Mouse (Mus musculus) MEL (cell line): ENCODE results near the gene Morf4l2. TPM values are rescaled to one million over a fixed set of nuclear protein-coding genes. Genes with fewer than 3 reads are reported as not detected.

Experiments
- DNase-seq: peaks from one replicate; pipeline ENCODE4 v3.0.0; 2011; ENCODE audit warnings: low read depth, low spot score
- H3K27ac ChIP-seq: 2 replicates; pipeline ENCODE4 v1.5.1; 2012; ENCODE audit warnings: low read depth, mild to moderate bottlenecking, control low read depth, low read length, moderate library complexity; ENCODE audit not compliant: control insufficient read depth
- H3K27me3 ChIP-seq, 2 experiments: fragments of 150-350 bp in 1 of 2; sonication (generic) in 1 of 2; 2 replicates each; pipeline ENCODE4 v1.6.1; 2012; ENCODE audit warnings: low read length in 2 of 2, mild to moderate bottlenecking in 2 of 2, improper control_type of control experiment in 1 of 2, moderate library complexity in 1 of 2; ENCODE audit not compliant: insufficient read depth in 2 of 2, control insufficient read depth in 1 of 2
- H3K36me3 ChIP-seq, 2 experiments: 2 replicates each; pipeline ENCODE4 v1.6.1; 2012 to 2014; ENCODE audit warnings: low read length in 2 of 2, improper control_type of control experiment in 1 of 2, inconsistent platforms in 1 of 2, mild to moderate bottlenecking in 1 of 2; ENCODE audit not compliant: insufficient read depth in 2 of 2, control insufficient read depth in 1 of 2
- H3K4me1 ChIP-seq, 2 experiments: fragments of 150-350 bp in 1 of 2; sonication (generic) in 1 of 2; 2 replicates each; pipeline ENCODE4 v1.6.1; 2012; ENCODE audit warnings: low read length in 2 of 2, improper control_type of control experiment in 1 of 2, mild to moderate bottlenecking in 1 of 2; ENCODE audit not compliant: insufficient read depth in 2 of 2, control insufficient read depth in 1 of 2
- H3K4me3 ChIP-seq, 2 experiments: fragments of 150-350 bp in 1 of 2; sonication (generic) in 1 of 2; 2 replicates each; pipeline ENCODE4 v1.5.1; 2012; ENCODE audit warnings: low read depth in 2 of 2, low read length in 2 of 2, mild to moderate bottlenecking in 2 of 2, moderate library complexity in 2 of 2, control low read depth in 1 of 2, improper control_type of control experiment in 1 of 2; ENCODE audit not compliant: control insufficient read depth in 1 of 2, insufficient read depth in 1 of 2
- H3K79me2 ChIP-seq: 2 replicates; pipeline ENCODE4 v1.6.1; 2012; ENCODE audit warnings: mild to moderate bottlenecking, low read length, moderate library complexity; ENCODE audit not compliant: control insufficient read depth, poor library complexity, insufficient read depth
- H3K9ac ChIP-seq: 2 replicates; pipeline ENCODE4 v1.6.1; 2012; ENCODE audit warnings: low read depth, mild to moderate bottlenecking, control low read depth, low read length, moderate library complexity; ENCODE audit not compliant: control insufficient read depth, poor library complexity, severe bottlenecking
- H3K9me3 ChIP-seq: fragments of 150-350 bp; sonication (generic); replicated peaks from 2 replicates; pipeline ENCODE4 v1.6.1; 2012; ENCODE audit warnings: mild to moderate bottlenecking, low read length, improper control_type of control experiment, moderate library complexity; ENCODE audit not compliant: insufficient read depth
- BHLHE40 ChIP-seq: IDR thresholded peaks from 2 replicates; pipeline ENCODE4 v1.6.1; 2012; ENCODE audit warnings: low read depth, mild to moderate bottlenecking, inconsistent platforms, low read length, improper control_type of control experiment, borderline replicate concordance
- CHD1 ChIP-seq: IDR thresholded peaks from 2 replicates; pipeline ENCODE4 v1.6.1; 2012; ENCODE audit warnings: low read depth, mild to moderate bottlenecking, inconsistent platforms, low read length, improper control_type of control experiment
- CHD2 ChIP-seq: IDR thresholded peaks from 2 replicates; pipeline ENCODE4 v1.6.1; 2011; ENCODE audit warnings: low read length, improper control_type of control experiment
- CTCF ChIP-seq, 3 experiments: IDR thresholded peaks in 2 of 3; conservative IDR thresholded peaks in 1 of 3; 2 replicates each; pipeline ENCODE4 v1.5.1; 2011 to 2012; ENCODE audit warnings: low read length in 3 of 3, low read depth in 2 of 3, mild to moderate bottlenecking in 2 of 3, improper control_type of control experiment in 1 of 3, inconsistent platforms in 1 of 3, mixed read lengths in 1 of 3, moderate library complexity in 1 of 3; ENCODE audit not compliant: control insufficient read depth in 1 of 3, insufficient read depth in 1 of 3, poor library complexity in 1 of 3, severe bottlenecking in 1 of 3
- E2F4 ChIP-seq: IDR thresholded peaks from 2 replicates; pipeline ENCODE4 v1.6.1; 2011; ENCODE audit warnings: low read depth, low read length, improper control_type of control experiment, borderline replicate concordance
- ELF1 ChIP-seq: IDR thresholded peaks from 2 replicates; pipeline ENCODE4 v1.6.1; 2014; ENCODE audit warnings: low read depth, mild to moderate bottlenecking, inconsistent platforms, low read length, improper control_type of control experiment, moderate library complexity
- EP300 ChIP-seq, 2 experiments: IDR thresholded peaks; 2 replicates each; pipeline ENCODE4 v1.6.1; 2011; ENCODE audit warnings: improper control_type of control experiment in 2 of 2, low read length in 2 of 2, low read depth in 1 of 2, mild to moderate bottlenecking in 1 of 2
- ETS1 ChIP-seq: IDR thresholded peaks from 2 replicates; pipeline ENCODE4 v1.6.1; 2012; ENCODE audit warnings: low read depth, mild to moderate bottlenecking, inconsistent platforms, low read length, improper control_type of control experiment, moderate library complexity
- GABPA ChIP-seq: IDR thresholded peaks from 2 replicates; pipeline ENCODE4 v1.6.1; 2012; ENCODE audit warnings: low read depth, mild to moderate bottlenecking, inconsistent platforms, low read length, improper control_type of control experiment, moderate library complexity
- GATA1 ChIP-seq: IDR thresholded peaks from 2 replicates; pipeline ENCODE4 v1.6.1; 2011; ENCODE audit warnings: low read depth, low read length, improper control_type of control experiment
- MAZ ChIP-seq: IDR thresholded peaks from 2 replicates; pipeline ENCODE4 v1.6.1; 2012; ENCODE audit warnings: low read depth, mild to moderate bottlenecking, inconsistent platforms, low read length, improper control_type of control experiment
- MEF2A ChIP-seq: IDR thresholded peaks from 2 replicates; pipeline ENCODE4 v1.6.1; 2014; ENCODE audit warnings: low read depth, mild to moderate bottlenecking, inconsistent platforms, low read length, improper control_type of control experiment; ENCODE audit not compliant: poor library complexity, insufficient replicate concordance, severe bottlenecking; ENCODE audit errors: extremely low read depth
- MXI1 ChIP-seq: IDR thresholded peaks from 2 replicates; pipeline ENCODE4 v1.6.1; 2011; ENCODE audit warnings: mild to moderate bottlenecking, low read depth, low read length, improper control_type of control experiment
- MYC ChIP-seq: IDR thresholded peaks from 2 replicates; pipeline ENCODE4 v1.6.1; 2011; ENCODE audit warnings: low read depth, mild to moderate bottlenecking, low read length, improper control_type of control experiment, moderate library complexity
- NELFE ChIP-seq: IDR thresholded peaks from 2 replicates; pipeline ENCODE4 v1.6.1; 2011; ENCODE audit warnings: low read depth, low read length, improper control_type of control experiment
- NRF1 ChIP-seq: IDR thresholded peaks from 2 replicates; pipeline ENCODE4 v1.6.1; 2014; ENCODE audit warnings: low read depth, mild to moderate bottlenecking, inconsistent platforms, low read length, improper control_type of control experiment, moderate library complexity; ENCODE audit not compliant: poor library complexity, insufficient read depth, severe bottlenecking
- POLR2A ChIP-seq, 2 experiments: IDR thresholded peaks; 2 replicates each; pipeline ENCODE4 v1.6.1; 2011 to 2012; ENCODE audit warnings: low read length in 2 of 2, mild to moderate bottlenecking in 2 of 2, control low read depth in 1 of 2, improper control_type of control experiment in 1 of 2, low read depth in 1 of 2, moderate library complexity in 1 of 2; ENCODE audit not compliant: control insufficient read depth in 1 of 2, insufficient read depth in 1 of 2, poor library complexity in 1 of 2
- POLR2AphosphoS2 ChIP-seq: IDR thresholded peaks from 2 replicates; pipeline ENCODE4 v1.6.1; 2011; ENCODE audit warnings: low read length, improper control_type of control experiment
- POLR2AphosphoS5 ChIP-seq: IDR thresholded peaks from 2 replicates; pipeline ENCODE4 v1.6.1; 2012; ENCODE audit warnings: low read depth, borderline replicate concordance, mild to moderate bottlenecking, inconsistent platforms, low read length, moderate library complexity, mixed read lengths
- RAD21 ChIP-seq: IDR thresholded peaks from 2 replicates; pipeline ENCODE4 v1.6.1; 2011; ENCODE audit warnings: mild to moderate bottlenecking, low read depth, low read length, improper control_type of control experiment
- RCOR1 ChIP-seq: IDR thresholded peaks from 2 replicates; pipeline ENCODE4 v1.6.1; 2012; ENCODE audit warnings: low read depth, mild to moderate bottlenecking, inconsistent platforms, low read length, improper control_type of control experiment
- SMC3 ChIP-seq: IDR thresholded peaks from 2 replicates; pipeline ENCODE4 v1.6.1; 2011; ENCODE audit warnings: low read depth, low read length, improper control_type of control experiment
- TCF12 ChIP-seq: IDR thresholded peaks from 2 replicates; pipeline ENCODE4 v1.6.1; 2014; ENCODE audit warnings: low read depth, mild to moderate bottlenecking, inconsistent platforms, low read length, improper control_type of control experiment, moderate library complexity
- UBTF ChIP-seq: IDR thresholded peaks from 2 replicates; pipeline ENCODE4 v1.6.1; 2012; ENCODE audit warnings: low read depth, mild to moderate bottlenecking, inconsistent platforms, low read length, improper control_type of control experiment, moderate library complexity, borderline replicate concordance; ENCODE audit not compliant: insufficient read depth
- USF2 ChIP-seq, 2 experiments: IDR thresholded peaks; 2 replicates each; pipeline ENCODE4 v1.6.1; 2011 to 2012; ENCODE audit warnings: improper control_type of control experiment in 2 of 2, low read length in 2 of 2, borderline replicate concordance in 1 of 2, inconsistent platforms in 1 of 2, low read depth in 1 of 2, mild to moderate bottlenecking in 1 of 2; ENCODE audit not compliant: insufficient read depth in 1 of 2
- ZNF384 ChIP-seq: IDR thresholded peaks from 2 replicates; pipeline ENCODE4 v1.6.1; 2012; ENCODE audit warnings: low read depth, mild to moderate bottlenecking, inconsistent platforms, low read length, improper control_type of control experiment
- polyA plus RNA-seq, 2 experiments: library from polyadenylated mRNA; stranded (reverse) in 1 of 2; unstranded in 1 of 2; fragments of >175 nt in 1 of 2; fragments of >200 nt in 1 of 2; gene quantifications; 2 replicates each; pipeline versions ENCODE4 v1.2.1 to v1.2.4; 2012; ENCODE audit warnings: low replicate concordance in 2 of 2, low read depth in 1 of 2; ENCODE audit not compliant: insufficient read length in 2 of 2, insufficient read depth in 1 of 2, missing spikeins in 1 of 2
- total RNA-seq: library from RNA; depleted of rRNA; stranded (reverse); fragments of 300-350 nt; gene quantifications from 2 replicates; pipeline ENCODE4 v1.2.3, GENCODE M21; 2012

Gene Morf4l2
- total and polyA plus RNA-seq, 3 experiments: 617 to 921 TPM; not detected in 1

DNA sequence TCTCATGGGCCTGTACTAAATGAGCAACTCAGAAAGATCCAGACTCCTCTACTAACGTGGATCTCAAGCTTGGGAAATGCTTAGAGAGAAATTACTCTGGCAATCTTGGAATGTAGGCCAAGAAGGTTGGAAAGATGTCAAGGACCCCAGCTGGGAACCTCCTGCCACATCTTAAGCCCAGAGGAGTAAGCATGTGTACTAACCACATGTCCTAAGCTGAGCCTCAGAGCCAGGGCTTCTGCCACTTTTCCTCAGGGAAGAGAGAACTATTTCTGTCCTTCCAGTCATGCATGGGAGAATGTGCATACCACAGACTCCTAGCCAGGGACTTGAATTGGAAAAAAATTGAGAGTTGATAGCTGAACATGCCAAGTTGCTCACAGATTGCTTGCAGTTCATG lies 29.5 kb upstream of the Morf4l2 start:
- no peak overlapping the region for H3K27ac ChIP-seq
- no peaks in the 10 kb centered on the region for H3K9me3 ChIP-seq
- H3K27me3 ChIP-seq: no peaks in the 10 kb centered on the region
- no peaks in the 10 kb centered on the region for H3K4me1 ChIP-seq
- no peaks in the 10 kb centered on the region for H3K79me2 ChIP-seq
- H3K9ac ChIP-seq: no peak overlapping the region
- H3K36me3 ChIP-seq: no peaks in the 10 kb centered on the region
- H3K4me3 ChIP-seq: no peak overlapping the region
- TF ChIP-seq POLR2AphosphoS2 (no peak), MYC (no peak), E2F4 (no peak), USF2 (IDR thresholded peaks at IDR 0.05; ENCODE audit: borderline replicate concordance in 1 of 2, insufficient read depth in 1 of 2, low read depth in 1 of 2, low read length in 2 of 2) (no peak), UBTF (no peak), GABPA (no peak), MAZ (no peak), EP300 (IDR thresholded peaks at IDR 0.05; ENCODE audit: low read depth in 1 of 2, low read length in 2 of 2) (no peak), TCF12 (no peak), ETS1 (no peak), ZNF384 (no peak), NRF1 (no peak), GATA1 (no peak), POLR2AphosphoS5 (no peak), RCOR1 (no peak), ELF1 (no peak)
- DNase-seq: no peak

GRCm38 (mm10) chrX:136761103-136762074 lies 17.9 kb upstream of the Morf4l2 start:
- Histone ChIP-seq H3K27ac (no peak overlapping the region), H3K4me1 (no peaks in the 10 kb centered on the region), H3K9me3 (no peaks in the 10 kb centered on the region), H3K27me3 (no peaks in the 10 kb centered on the region), H3K36me3 (no peaks in the 10 kb centered on the region), H3K79me2 (no peaks in the 10 kb centered on the region), H3K9ac (no peak overlapping the region), H3K4me3 (no peak overlapping the region)
- DNase-seq: peak; percentile 66
- TF ChIP-seq CTCF (IDR thresholded peaks at IDR 0.05 in 2 of 3, conservative IDR thresholded peaks at IDR 0.05 in 1 of 3; ENCODE audit: control insufficient read depth in 1 of 3, insufficient read depth in 1 of 3, low read depth in 2 of 3, low read length in 3 of 3, poor library complexity in 1 of 3, severe bottlenecking in 1 of 3) (peak; percentile 48 to 74 (median 60)), MEF2A (no peak), BHLHE40 (no peak), NELFE (no peak), SMC3 (peak; percentile 61), NRF1 (no peak), ETS1 (no peak), CHD2 (no peak), MXI1 (no peak), CHD1 (no peak), POLR2A (IDR thresholded peaks at IDR 0.05; ENCODE audit: control insufficient read depth in 1 of 2, insufficient read depth in 1 of 2, low read depth in 1 of 2, low read length in 2 of 2, poor library complexity in 1 of 2) (no peak), RAD21 (peak; percentile 22)
